Mouse (Mus musculus) hindbrain, embryonic 13.5 days (tissue): ENCODE data around the gene Szt2. TPM values are rescaled to one million over a fixed set of nuclear protein-coding genes. Genes with fewer than 3 reads are reported as not detected.

ENCODE experiments used
- ATAC-seq: fragments of 200-750 bp; cut with Nextera tagmentation; 2 replicates; pipeline ENCODE4 v1.8.0; 2017; ENCODE audit warnings: moderate TSS enrichment; ENCODE audit not compliant: low FRiP score
- H3K27ac ChIP-seq: fragments of 300-500 bp; sonication (generic); 2 replicates; pipeline ENCODE4 v1.5.1; 2015; ENCODE audit warnings: inconsistent platforms, mild to moderate bottlenecking, moderate library complexity
- H3K27me3 ChIP-seq: fragments of 300-500 bp; sonication (generic); 2 replicates; pipeline ENCODE4 v1.6.1; 2015; ENCODE audit warnings: mild to moderate bottlenecking, inconsistent platforms
- H3K36me3 ChIP-seq: fragments of 300-500 bp; sonication (generic); 2 replicates; pipeline ENCODE4 v1.6.1; 2015; ENCODE audit warnings: mild to moderate bottlenecking, inconsistent platforms
- H3K4me1 ChIP-seq: fragments of 300-500 bp; sonication (generic); replicated peaks from 2 replicates; pipeline ENCODE4 v1.6.1; 2015; ENCODE audit warnings: inconsistent platforms
- H3K4me2 ChIP-seq: fragments of 300-500 bp; sonication (generic); 2 replicates; pipeline ENCODE4 v1.6.1; 2015; ENCODE audit warnings: inconsistent platforms, mild to moderate bottlenecking, moderate library complexity
- H3K4me3 ChIP-seq: fragments of 300-500 bp; sonication (generic); 2 replicates; pipeline ENCODE4 v1.5.1; 2015; ENCODE audit warnings: mild to moderate bottlenecking, inconsistent platforms
- H3K9ac ChIP-seq: fragments of 300-500 bp; sonication (generic); 2 replicates; pipeline ENCODE4 v1.6.1; 2015; ENCODE audit warnings: mild to moderate bottlenecking, inconsistent platforms
- H3K9me3 ChIP-seq: fragments of 300-500 bp; sonication (generic); 2 replicates; pipeline ENCODE4 v1.6.1; 2016; ENCODE audit warnings: inconsistent platforms
- WGBS: fragments of 180-500 bp; shearing (Covaris S2); methylation state at CpG from one replicate; pipeline ENCODE4 v1.1.7; 2015; 5-methylcytosine and 5-hydroxymethylcytosine counted together
- polyA plus RNA-seq: library from polyadenylated mRNA; unstranded; fragments of >200 nt; fragmentation: Nextera tagmentation; extraction: Ambion mirVana; gene quantifications from 2 replicates; pipeline ENCODE4 v1.2.1, GENCODE M21; 2015

Gene Szt2
- polyA plus RNA-seq, 1 experiment from 2014 or later: 10.6 TPM

DNA sequence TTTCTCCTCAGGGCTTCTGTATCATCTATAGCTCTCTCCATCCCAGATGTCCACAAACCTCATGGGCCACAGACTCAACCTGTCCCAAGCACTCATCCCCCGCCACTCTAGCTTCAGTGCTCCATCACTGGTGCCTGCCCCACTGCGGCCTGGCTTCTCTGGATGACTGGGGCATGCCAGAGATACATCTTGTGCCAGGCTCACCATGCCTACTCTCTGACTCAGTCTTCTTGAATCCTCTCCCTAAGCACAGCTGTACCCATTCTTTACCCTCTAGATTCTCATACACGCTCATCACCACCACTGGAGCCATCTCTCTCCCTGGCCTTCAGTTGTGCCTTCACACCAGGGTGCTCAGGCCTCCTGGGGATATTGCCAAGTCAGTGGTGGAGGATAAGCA, 45.1 kb downstream of the Szt2 start:
- no peaks in the 10 kb centered on the region for H3K9me3 ChIP-seq
- H3K27me3 ChIP-seq: no peaks in the 10 kb centered on the region
- peaks cover 74% of the 10 kb centered on the region for H3K36me3 ChIP-seq
- 98% methylated on average over 3 of the region's 3 CpGs for WGBS
- H3K4me3 ChIP-seq: no peak overlapping the region
- peaks cover 18% of the 10 kb centered on the region for H3K4me1 ChIP-seq
- H3K27ac ChIP-seq: no peak overlapping the region
- no peak for ATAC-seq
- H3K4me2 ChIP-seq: no peak overlapping the region
- H3K9ac ChIP-seq: no peak overlapping the region

GRCm38 (mm10) chr4:118362879-118363278, 46.2 kb downstream of the Szt2 start:
- H3K36me3 ChIP-seq: peaks cover 63% of the 10 kb centered on the region

GRCm38 (mm10) chr4:118361451-118361850, 47.6 kb downstream of the Szt2 start:
- ATAC-seq: no peak
- no peak overlapping the region for H3K9ac ChIP-seq
- no peaks in the 10 kb centered on the region for H3K27me3 ChIP-seq
- H3K9me3 ChIP-seq: no peaks in the 10 kb centered on the region
- H3K4me3 ChIP-seq: no peak overlapping the region
- peaks cover 18% of the 10 kb centered on the region for H3K4me1 ChIP-seq
- H3K4me2 ChIP-seq: no peak overlapping the region
- H3K27ac ChIP-seq: no peak overlapping the region
- WGBS: 83% methylated on average over 5 of the region's 5 CpGs
- H3K36me3 ChIP-seq: peaks cover 52% of the 10 kb centered on the region

More at GRCm38 (mm10) chr4:118362879-118363278, 46.2 kb downstream of the Szt2 start:
- H3K4me1 ChIP-seq: peaks cover 18% of the 10 kb centered on the region
- no peak overlapping the region for H3K4me2 ChIP-seq
- no peak for ATAC-seq
- H3K27me3 ChIP-seq: no peaks in the 10 kb centered on the region
- WGBS: 95% methylated on average over 6 of the region's 6 CpGs
- no peak overlapping the region for H3K9ac ChIP-seq
- H3K4me3 ChIP-seq: no peak overlapping the region
- no peaks in the 10 kb centered on the region for H3K9me3 ChIP-seq
- no peak overlapping the region for H3K27ac ChIP-seq

DNA sequence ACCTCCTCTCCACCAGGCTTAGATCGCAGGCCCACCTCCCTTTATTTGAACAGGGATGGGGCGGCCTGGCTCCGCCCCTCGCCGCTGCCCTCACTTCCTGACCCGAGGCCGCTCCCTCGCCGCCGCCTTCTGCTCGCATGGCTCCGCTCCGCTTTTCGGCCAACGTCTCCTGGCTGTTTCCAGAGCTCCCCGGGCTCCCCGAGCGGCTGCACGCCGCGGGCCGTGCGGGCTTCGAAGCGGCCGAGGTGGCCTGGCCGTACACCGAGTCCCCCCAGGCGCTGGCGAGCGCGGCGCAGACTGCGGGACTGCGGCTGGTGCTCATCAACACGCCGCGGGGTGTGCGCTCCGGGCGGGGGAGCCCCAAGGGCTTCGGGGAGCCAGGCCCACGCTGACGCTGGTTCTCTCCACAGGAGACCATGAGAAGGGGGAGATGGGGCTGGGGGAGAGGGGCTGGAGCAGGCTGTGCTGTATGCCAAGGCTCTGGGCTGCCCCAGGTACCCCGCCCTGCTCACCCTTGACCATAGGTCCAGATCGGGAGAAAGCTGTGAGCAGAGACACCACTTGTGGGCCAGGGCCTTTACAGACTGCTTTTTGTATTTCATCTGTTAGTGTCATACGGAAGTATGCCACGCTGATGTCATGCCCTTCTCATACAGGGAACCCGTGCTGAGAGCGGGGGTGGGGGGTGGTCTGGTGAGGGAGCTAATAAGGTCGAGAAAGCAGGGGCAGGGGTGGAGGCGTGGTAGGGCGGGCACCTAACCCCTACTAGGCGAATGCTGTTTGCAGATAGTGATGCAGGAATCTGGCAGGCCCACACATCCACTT, 49.0 kb downstream of the Szt2 start:
- peaks cover 39% of the 10 kb centered on the region for H3K36me3 ChIP-seq
- ATAC-seq: peak; percentile 87
- H3K9me3 ChIP-seq: no peaks in the 10 kb centered on the region
- peak overlapping the region; percentile 93 for H3K4me2 ChIP-seq
- H3K4me1 ChIP-seq: peaks cover 18% of the 10 kb centered on the region
- H3K9ac ChIP-seq: peak overlapping the region; percentile 88
- no peaks in the 10 kb centered on the region for H3K27me3 ChIP-seq
- peak overlapping the region; percentile 61 for H3K4me3 ChIP-seq
- peak overlapping the region; percentile 93 for H3K27ac ChIP-seq
- under 1% methylated on average over 54 of the region's 54 CpGs for WGBS

- WGBS: 18% methylated on average over 21 of the region's 21 CpGs
- Histone ChIP-seq H3K9ac (peak overlapping the region; percentile 88), H3K27me3 (no peaks in the 10 kb centered on the region), H3K4me1 (peaks cover 18% of the 10 kb centered on the region), H3K27ac (peak overlapping the region; percentile 93), H3K4me3 (peak overlapping the region; percentile 61), H3K36me3 (peaks cover 31% of the 10 kb centered on the region), H3K4me2 (peak overlapping the region; percentile 93), H3K9me3 (no peaks in the 10 kb centered on the region)
- no peak; the same call in 1 of the 2 replicates for ATAC-seq
Measured at GRCm38 (mm10) chr4:118359211-118359895, 49.7 kb downstream of the Szt2 start.

DNA sequence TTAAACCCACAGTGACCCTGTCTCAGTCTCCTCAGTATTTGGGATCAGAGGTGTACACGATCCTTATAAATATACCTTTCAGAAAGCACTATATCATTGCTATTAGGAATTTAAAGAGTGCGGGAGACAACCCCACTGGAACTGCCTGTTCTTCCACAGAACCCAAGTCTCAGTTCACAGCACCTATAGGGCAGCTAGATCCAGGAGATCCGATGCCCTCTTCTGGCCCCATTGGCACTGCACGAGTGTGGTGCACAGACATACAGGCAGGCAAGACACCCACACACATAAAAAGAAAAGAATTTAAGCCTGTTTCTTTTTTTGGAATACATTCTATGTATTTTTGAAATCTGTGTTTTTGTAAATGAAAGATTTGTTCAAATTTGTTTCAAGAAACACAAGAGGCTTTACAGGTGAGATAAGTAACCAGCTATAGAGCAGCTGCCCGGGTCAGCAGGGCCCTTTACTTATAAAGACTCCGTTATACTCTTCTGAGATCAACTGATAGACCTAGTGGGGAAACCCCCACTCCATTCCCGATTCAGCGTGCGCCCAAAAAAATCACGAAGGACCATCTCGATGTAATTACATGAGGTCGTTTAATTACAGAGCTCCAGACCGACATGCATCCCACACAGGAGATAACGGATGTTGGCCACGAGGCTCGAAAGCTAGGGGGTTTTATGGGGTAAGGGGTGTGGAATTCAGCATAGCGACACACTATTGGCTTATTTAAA, 50.7 kb downstream of the Szt2 start:
- Histone ChIP-seq H3K4me3 (no peak overlapping the region), H3K4me1 (peaks cover 18% of the 10 kb centered on the region), H3K9me3 (no peaks in the 10 kb centered on the region), H3K27me3 (no peaks in the 10 kb centered on the region), H3K9ac (no peak overlapping the region), H3K27ac (no peak overlapping the region), H3K36me3 (peaks cover 21% of the 10 kb centered on the region), H3K4me2 (no peak overlapping the region)
- 86% methylated on average over 17 of the region's 17 CpGs for WGBS
- no peak for ATAC-seq

DNA sequence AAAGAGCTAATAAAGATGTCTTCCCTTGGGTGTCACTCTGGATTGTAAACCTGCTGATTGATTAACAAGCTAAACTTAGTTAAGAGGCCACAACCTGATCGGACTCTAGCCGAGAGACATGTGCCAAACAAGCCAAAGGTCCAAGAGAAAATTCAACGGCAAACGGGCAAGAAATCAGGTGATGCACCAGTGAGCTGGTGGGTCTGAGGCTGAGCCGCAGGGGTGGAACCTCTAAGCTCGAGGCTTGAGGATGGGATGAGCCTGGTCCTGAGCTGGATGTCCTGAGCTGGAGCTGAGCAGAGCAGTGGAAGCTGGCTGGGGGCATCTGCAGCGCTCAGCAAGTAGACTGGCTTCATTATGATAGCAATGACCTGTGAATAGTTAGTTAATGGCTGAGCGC, 51.6 kb downstream of the Szt2 start:
- 87% methylated on average over 8 of the region's 8 CpGs for WGBS
- ATAC-seq: no peak

DNA sequence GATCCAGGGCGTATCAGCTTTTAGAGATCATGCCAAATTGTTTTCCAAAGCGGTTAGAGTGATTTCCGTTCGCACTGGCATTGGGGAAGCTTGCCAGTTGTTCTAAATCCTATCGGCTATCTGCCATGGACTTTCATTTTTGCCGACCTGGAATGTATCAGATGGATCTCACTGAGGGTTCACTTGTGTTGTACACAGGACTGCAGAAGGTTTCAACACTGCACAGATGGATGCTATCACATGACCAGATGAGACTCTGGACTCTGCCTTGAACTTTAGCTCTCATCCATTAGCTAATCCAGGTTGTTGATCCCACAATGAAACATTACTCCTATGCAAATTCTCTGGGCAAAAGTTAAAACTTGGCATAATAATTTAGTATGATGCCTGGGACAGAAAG, 52.3 kb downstream of the Szt2 start:
- WGBS: 91% methylated on average over 6 of the region's 6 CpGs
- H3K36me3 ChIP-seq: peaks cover 5% of the 10 kb centered on the region
- no peak overlapping the region for H3K4me2 ChIP-seq
- H3K9ac ChIP-seq: no peak overlapping the region
- no peak overlapping the region for H3K27ac ChIP-seq
- no peaks in the 10 kb centered on the region for H3K27me3 ChIP-seq
- H3K4me1 ChIP-seq: peaks cover 18% of the 10 kb centered on the region
- H3K4me3 ChIP-seq: no peak overlapping the region
- no peak for ATAC-seq
- H3K9me3 ChIP-seq: no peaks in the 10 kb centered on the region

More for the DNA sequence above, 51.6 kb downstream of the Szt2 start:
- Histone ChIP-seq H3K27ac (no peak overlapping the region), H3K36me3 (peaks cover 13% of the 10 kb centered on the region), H3K4me1 (peaks cover 18% of the 10 kb centered on the region), H3K9me3 (no peaks in the 10 kb centered on the region), H3K4me3 (no peak overlapping the region), H3K27me3 (no peaks in the 10 kb centered on the region), H3K4me2 (no peak overlapping the region), H3K9ac (no peak overlapping the region)

DNA sequence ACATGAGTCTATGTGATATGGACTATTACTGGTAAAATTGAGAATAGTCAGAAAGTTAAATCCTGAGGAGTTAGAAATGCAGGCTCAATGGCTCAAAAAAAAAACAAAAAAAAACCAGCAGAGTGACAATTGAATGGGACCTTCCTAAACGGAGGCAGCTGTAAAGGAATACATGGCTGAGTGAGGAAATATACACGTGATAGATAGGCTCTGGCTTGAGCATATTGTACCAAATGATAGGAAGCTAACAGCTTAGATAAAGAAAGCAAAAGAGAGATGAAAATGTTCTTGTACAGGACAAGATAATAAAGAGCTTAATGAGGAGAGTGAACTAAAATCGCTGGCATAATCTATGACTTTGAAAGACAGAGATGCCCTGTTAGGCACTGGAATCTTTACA, 54.8 kb downstream of the Szt2 start:
- H3K9me3 ChIP-seq: no peaks in the 10 kb centered on the region
- H3K27ac ChIP-seq: no peak overlapping the region
- ATAC-seq: no peak
- 83% methylated on average over 3 of the region's 3 CpGs for WGBS
- peaks cover 3% of the 10 kb centered on the region for H3K4me1 ChIP-seq
- H3K4me2 ChIP-seq: no peak overlapping the region
- no peak overlapping the region for H3K9ac ChIP-seq
- H3K27me3 ChIP-seq: no peaks in the 10 kb centered on the region
- H3K4me3 ChIP-seq: no peak overlapping the region
- H3K36me3 ChIP-seq: no peaks in the 10 kb centered on the region

DNA sequence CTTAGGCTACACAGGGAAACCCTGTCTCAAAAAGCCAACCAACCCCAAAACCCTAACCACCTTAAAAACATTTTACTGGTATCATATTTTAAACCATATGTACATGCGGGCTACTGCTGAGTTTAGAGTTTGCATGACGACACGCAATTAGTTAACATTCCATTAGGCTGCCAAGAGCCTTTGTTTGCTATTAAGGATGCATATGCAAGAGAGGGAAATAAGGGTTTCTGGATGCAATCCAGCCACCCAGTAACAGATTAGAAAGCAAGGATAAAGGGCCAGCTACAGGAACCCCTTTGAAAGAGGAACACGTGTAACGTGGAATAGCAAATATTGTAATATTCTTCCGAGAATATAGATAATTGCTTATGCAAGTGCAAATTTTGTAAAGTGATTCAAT, 55.4 kb downstream of the Szt2 start:
- Histone ChIP-seq H3K9me3 (no peaks in the 10 kb centered on the region), H3K36me3 (no peaks in the 10 kb centered on the region), H3K27me3 (no peaks in the 10 kb centered on the region), H3K4me3 (no peak overlapping the region), H3K4me1 (no peaks in the 10 kb centered on the region), H3K27ac (no peak overlapping the region), H3K9ac (no peak overlapping the region), H3K4me2 (no peak overlapping the region)
- ATAC-seq: no peak
- WGBS: 81% methylated on average over 6 of the region's 6 CpGs

GRCm38 (mm10) chr4:118351828-118352227, 57.2 kb downstream of the Szt2 start:
- 84% methylated on average over 3 of the region's 3 CpGs for WGBS
- ATAC-seq: no peak
- H3K36me3 ChIP-seq: no peaks in the 10 kb centered on the region
- no peak overlapping the region for H3K27ac ChIP-seq
- H3K27me3 ChIP-seq: no peaks in the 10 kb centered on the region
- no peaks in the 10 kb centered on the region for H3K9me3 ChIP-seq
- H3K4me3 ChIP-seq: no peak overlapping the region
- 0 out of 2 replicates have a peak, but pooled peaks cover 6% of the 10 kb centered on the region for H3K4me1 ChIP-seq
- no peak overlapping the region for H3K4me2 ChIP-seq
- H3K9ac ChIP-seq: no peak overlapping the region

DNA sequence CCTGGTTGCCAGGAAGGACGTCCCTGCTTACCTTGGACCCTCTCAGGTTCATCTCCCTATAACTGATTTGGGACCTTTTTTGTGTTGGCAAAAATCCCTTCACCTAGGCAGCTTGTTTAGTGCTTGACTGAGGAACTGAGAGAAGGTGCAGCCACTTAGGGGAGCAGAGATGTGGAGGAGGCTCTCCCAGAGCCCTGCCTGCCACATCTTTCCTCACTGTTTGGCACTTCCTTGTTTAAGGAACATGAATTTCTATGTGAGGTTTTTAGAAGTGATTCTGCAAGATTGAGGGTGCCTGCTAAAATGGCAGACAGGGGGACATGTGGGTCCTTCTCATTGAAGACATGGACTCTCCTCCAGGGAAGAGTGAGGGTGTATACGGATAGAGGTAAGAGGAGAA, 58.2 kb downstream of the Szt2 start:
- H3K27me3 ChIP-seq: no peaks in the 10 kb centered on the region
- no peaks in the 10 kb centered on the region for H3K36me3 ChIP-seq
- no peak for ATAC-seq
- no peak overlapping the region for H3K9ac ChIP-seq
- H3K9me3 ChIP-seq: no peaks in the 10 kb centered on the region
- no peak overlapping the region for H3K27ac ChIP-seq
- 0 out of 2 replicates have a peak, but pooled peaks cover 6% of the 10 kb centered on the region for H3K4me1 ChIP-seq
- WGBS: 83% methylated on average over 2 of the region's 2 CpGs
- H3K4me2 ChIP-seq: no peak overlapping the region
- no peak overlapping the region for H3K4me3 ChIP-seq
